Mouse (Mus musculus) limb, embryonic 15.5 days (tissue): ENCODE measurements at regions not wholly inside any gene's neighbourhood (a gene's known extent, or its start where the extent isn't known, plus 50 kb on each side); places are given as distances from the start of the nearest gene placed in this dataset.

Experiments
- ATAC-seq: fragments of 200-750 bp; cut with Nextera tagmentation; 2 replicates; pipeline ENCODE4 v1.8.0; 2017; ENCODE audit warnings: low read depth, moderate TSS enrichment; ENCODE audit not compliant: insufficient number of reproducible peaks, low FRiP score, low TSS enrichment
- H3K27ac ChIP-seq: fragments of 300-500 bp; sonication (generic); 2 replicates; pipeline ENCODE4 v1.5.1; 2015; ENCODE audit warnings: moderate library complexity, mild to moderate bottlenecking, inconsistent platforms
- H3K27me3 ChIP-seq: fragments of 300-500 bp; sonication (generic); 2 replicates; pipeline ENCODE4 v1.6.1; 2015; ENCODE audit warnings: inconsistent platforms
- H3K36me3 ChIP-seq: fragments of 300-500 bp; sonication (generic); 2 replicates; pipeline ENCODE4 v1.6.1; 2015; ENCODE audit warnings: inconsistent platforms
- H3K4me1 ChIP-seq: fragments of 300-500 bp; sonication (generic); 2 replicates; pipeline ENCODE4 v1.6.1; 2015; ENCODE audit warnings: inconsistent platforms
- H3K4me2 ChIP-seq: fragments of 300-500 bp; sonication (generic); 2 replicates; pipeline ENCODE4 v1.6.1; 2015; ENCODE audit warnings: mild to moderate bottlenecking, inconsistent platforms
- H3K4me3 ChIP-seq: fragments of 300-500 bp; sonication (generic); 2 replicates; pipeline ENCODE4 v1.5.1; 2015; ENCODE audit warnings: mild to moderate bottlenecking, inconsistent platforms
- H3K9ac ChIP-seq: fragments of 300-500 bp; sonication (generic); 2 replicates; pipeline ENCODE4 v1.6.1; 2015; ENCODE audit warnings: inconsistent platforms
- H3K9me3 ChIP-seq: fragments of 300-500 bp; sonication (generic); 2 replicates; pipeline ENCODE4 v1.6.1; 2016; ENCODE audit warnings: inconsistent platforms
- WGBS: fragments of 180-500 bp; shearing (Covaris S2); methylation state at CpG from one replicate; pipeline ENCODE4 v1.1.7; 2015; 5-methylcytosine and 5-hydroxymethylcytosine counted together

- peaks cover 15% of the 10 kb centered on the region for H3K4me1 ChIP-seq
- no peaks in the 10 kb centered on the region for H3K36me3 ChIP-seq
- H3K4me3 ChIP-seq, result no peak overlapping the region
- no peaks in the 10 kb centered on the region for H3K27me3 ChIP-seq
- WGBS, result 63% methylated on average over 7 of the region's 7 CpGs
- no peak overlapping the region for H3K27ac ChIP-seq
- no peak overlapping the region for H3K4me2 ChIP-seq
- no peak for ATAC-seq
- H3K9ac ChIP-seq, result no peak overlapping the region
- no peaks in the 10 kb centered on the region for H3K9me3 ChIP-seq
These were observed 100.3 kb upstream of the Rai14 start for GRCm38 (mm10) chr15:10814709-10815108.

GRCm38 (mm10) chr15:10816213-10816621, 101.8 kb upstream of the Rai14 start:
- H3K4me3 ChIP-seq, result no peak overlapping the region
- H3K9me3 ChIP-seq, result no peaks in the 10 kb centered on the region
- no peak overlapping the region for H3K27ac ChIP-seq
- H3K9ac ChIP-seq, result no peak overlapping the region
- 68% methylated on average over 3 of the region's 3 CpGs for WGBS
- H3K27me3 ChIP-seq, result no peaks in the 10 kb centered on the region
- no peaks in the 10 kb centered on the region for H3K36me3 ChIP-seq
- peaks cover 19% of the 10 kb centered on the region for H3K4me1 ChIP-seq
- ATAC-seq, result no peak
- H3K4me2 ChIP-seq, result no peak overlapping the region

- Histone ChIP-seq H3K9me3 (no peaks in the 10 kb centered on the region), H3K4me2 (0 out of 2 replicates have a peak overlapping the region, but pooled peaks have one; percentile 10), H3K27me3 (no peaks in the 10 kb centered on the region), H3K27ac (peak overlapping the region; percentile 81), H3K4me3 (no peak overlapping the region), H3K4me1 (peaks cover 19% of the 10 kb centered on the region), H3K36me3 (no peaks in the 10 kb centered on the region), H3K9ac (no peak overlapping the region)
- WGBS, result 28% methylated on average over 6 of the region's 6 CpGs
- ATAC-seq, result peak; percentile 87
These were observed 103.8 kb upstream of the Rai14 start for GRCm38 (mm10) chr15:10818216-10818615.

- no peaks in the 10 kb centered on the region for H3K9me3 ChIP-seq
- H3K4me3 ChIP-seq, result no peak overlapping the region
- peaks cover 21% of the 10 kb centered on the region for H3K4me1 ChIP-seq
- H3K36me3 ChIP-seq, result no peaks in the 10 kb centered on the region
- H3K27ac ChIP-seq, result peak overlapping the region; percentile 81
- ATAC-seq, result no peak
- WGBS, result 67% methylated on average over 1 of the region's 1 CpGs
- no peaks in the 10 kb centered on the region for H3K27me3 ChIP-seq
- H3K4me2 ChIP-seq, result no peak overlapping the region
- no peak overlapping the region for H3K9ac ChIP-seq
These were observed 104.3 kb upstream of the Rai14 start for GRCm38 (mm10) chr15:10818706-10819105.

DNA sequence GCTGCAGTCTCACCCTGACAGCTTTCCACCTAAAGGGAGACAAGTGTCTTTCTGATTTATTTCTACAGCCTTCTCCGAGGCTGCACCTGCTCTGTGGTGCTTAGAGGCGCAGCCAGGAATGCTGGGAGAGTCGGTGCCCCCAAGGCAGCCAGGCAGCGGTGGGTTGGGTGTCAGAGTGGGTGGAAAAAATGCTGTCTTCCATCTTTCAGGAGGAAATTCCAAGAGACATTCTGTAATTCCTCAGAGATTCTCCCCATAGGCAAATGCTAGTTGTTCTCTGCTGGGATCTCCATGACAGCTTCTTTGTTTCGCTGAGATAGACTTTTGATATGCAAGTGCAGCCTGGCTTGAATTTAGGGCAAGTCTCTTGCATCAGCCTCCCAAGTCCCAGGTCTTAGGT, 109.5 kb upstream of the Rai14 start:
- Histone ChIP-seq H3K27me3 (no peaks in the 10 kb centered on the region), H3K4me1 (peaks cover 12% of the 10 kb centered on the region), H3K4me3 (no peak overlapping the region), H3K36me3 (no peaks in the 10 kb centered on the region), H3K9me3 (no peaks in the 10 kb centered on the region), H3K27ac (no peak overlapping the region), H3K9ac (no peak overlapping the region), H3K4me2 (no peak overlapping the region)
- ATAC-seq, result no peak
- 58% methylated on average over 5 of the region's 5 CpGs for WGBS

GRCm38 (mm10) chr15:10829588-10829987, 115.2 kb upstream of the Rai14 start:
- Histone ChIP-seq H3K9me3 (no peaks in the 10 kb centered on the region), H3K27ac (no peak overlapping the region), H3K36me3 (no peaks in the 10 kb centered on the region), H3K4me1 (peaks cover 7% of the 10 kb centered on the region), H3K9ac (no peak overlapping the region), H3K4me3 (no peak overlapping the region), H3K4me2 (no peak overlapping the region), H3K27me3 (no peaks in the 10 kb centered on the region)
- WGBS, result 58% methylated on average over 5 of the region's 5 CpGs
- no peak for ATAC-seq

- Histone ChIP-seq H3K9ac (no peak overlapping the region), H3K4me2 (no peak overlapping the region), H3K27me3 (no peaks in the 10 kb centered on the region), H3K4me3 (no peak overlapping the region), H3K9me3 (no peaks in the 10 kb centered on the region), H3K4me1 (peaks cover 7% of the 10 kb centered on the region), H3K27ac (no peak overlapping the region), H3K36me3 (no peaks in the 10 kb centered on the region)
- 44% methylated on average over 5 of the region's 5 CpGs for WGBS
- ATAC-seq, result no peak
These were observed 116.1 kb upstream of the Rai14 start for GRCm38 (mm10) chr15:10830478-10830877.

DNA sequence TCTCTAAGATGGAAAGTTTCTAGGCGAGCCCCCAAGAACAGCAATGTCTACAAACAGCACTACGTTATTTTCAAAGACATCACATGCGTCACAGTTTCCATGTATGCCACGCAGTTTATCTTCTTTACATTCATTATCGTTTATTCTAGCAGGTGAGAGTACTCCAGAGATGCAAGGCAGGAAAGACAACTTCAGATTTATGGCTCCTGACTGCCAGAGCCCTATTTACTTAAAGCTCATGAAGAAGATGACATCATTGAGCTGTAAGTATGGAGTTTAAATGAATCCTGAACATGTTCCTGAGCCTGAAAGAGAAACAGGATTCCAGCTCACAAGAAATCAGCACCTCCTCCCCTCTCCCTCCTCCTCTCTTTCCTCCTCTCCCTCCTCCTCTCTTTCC, 116.7 kb upstream of the Rai14 start:
- Histone ChIP-seq H3K36me3 (no peaks in the 10 kb centered on the region), H3K4me1 (peaks cover 7% of the 10 kb centered on the region), H3K27ac (peak overlapping the region; percentile 47), H3K4me2 (no peak overlapping the region), H3K4me3 (no peak overlapping the region), H3K9me3 (no peaks in the 10 kb centered on the region), H3K27me3 (no peaks in the 10 kb centered on the region), H3K9ac (no peak overlapping the region)
- WGBS, result 39% methylated on average over 5 of the region's 5 CpGs
- no peak for ATAC-seq

GRCm38 (mm10) chr15:10832331-10832730, 117.9 kb upstream of the Rai14 start:
- WGBS, result 46% methylated on average over 1 of the region's 1 CpGs
- Histone ChIP-seq H3K9ac (no peak overlapping the region), H3K9me3 (no peaks in the 10 kb centered on the region), H3K4me2 (no peak overlapping the region), H3K36me3 (no peaks in the 10 kb centered on the region), H3K27ac (no peak overlapping the region), H3K27me3 (no peaks in the 10 kb centered on the region), H3K4me3 (no peak overlapping the region), H3K4me1 (peaks cover 7% of the 10 kb centered on the region)
- no peak for ATAC-seq

- WGBS, result 81% methylated on average over 7 of the region's 7 CpGs
These were observed 118.1 kb upstream of the C1qtnf3 start for GRCm38 (mm10) chr15:10833866-10834571.

GRCm38 (mm10) chr15:10838584-10839288, 113.4 kb upstream of the C1qtnf3 start:
- no peaks in the 10 kb centered on the region for H3K27me3 ChIP-seq
- no peak overlapping the region for H3K4me3 ChIP-seq
- H3K27ac ChIP-seq, result no peak overlapping the region
- ATAC-seq, result no peak
- WGBS, result 80% methylated on average over 1 of the region's 1 CpGs
- H3K4me1 ChIP-seq, result no peaks in the 10 kb centered on the region
- no peak overlapping the region for H3K4me2 ChIP-seq
- no peak overlapping the region for H3K9ac ChIP-seq
- H3K36me3 ChIP-seq, result no peaks in the 10 kb centered on the region
- H3K9me3 ChIP-seq, result no peaks in the 10 kb centered on the region

More at GRCm38 (mm10) chr15:10833866-10834571, 118.1 kb upstream of the C1qtnf3 start:
- no peaks in the 10 kb centered on the region for H3K27me3 ChIP-seq
- no peaks in the 10 kb centered on the region for H3K36me3 ChIP-seq
- no peak overlapping the region for H3K4me2 ChIP-seq
- peaks cover 7% of the 10 kb centered on the region for H3K4me1 ChIP-seq
- no peak overlapping the region for H3K9ac ChIP-seq
- no peak overlapping the region for H3K27ac ChIP-seq
- ATAC-seq, result no peak
- H3K9me3 ChIP-seq, result no peaks in the 10 kb centered on the region
- no peak overlapping the region for H3K4me3 ChIP-seq

GRCm38 (mm10) chr15:10840621-10841034, 111.5 kb upstream of the C1qtnf3 start:
- no peak overlapping the region for H3K27ac ChIP-seq
- WGBS, result 64% methylated on average over 4 of the region's 4 CpGs
- H3K4me1 ChIP-seq, result no peaks in the 10 kb centered on the region
- no peak overlapping the region for H3K9ac ChIP-seq
- no peaks in the 10 kb centered on the region for H3K9me3 ChIP-seq
- no peaks in the 10 kb centered on the region for H3K27me3 ChIP-seq
- no peak overlapping the region for H3K4me2 ChIP-seq
- no peak for ATAC-seq
- H3K36me3 ChIP-seq, result no peaks in the 10 kb centered on the region
- no peak overlapping the region for H3K4me3 ChIP-seq
